Mouse (Mus musculus) intestine, postnatal 0 days (tissue): Measurements from ENCODE around the gene Kcnma1. TPM values are rescaled to one million over a fixed set of nuclear protein-coding genes. Genes with fewer than 3 reads are reported as not detected.

Source experiments
- ATAC-seq: fragments of 200-750 bp; cut with Nextera tagmentation; 2 replicates; pipeline ENCODE4 v1.8.0; 2017; ENCODE audit warnings: mild to moderate bottlenecking, moderate TSS enrichment, moderate library complexity
- H3K27ac ChIP-seq: fragments of 300-500 bp; sonication (generic); 2 replicates; pipeline ENCODE4 v1.5.1; 2014; ENCODE audit warnings: mild to moderate bottlenecking, low read depth, low read length, moderate library complexity
- H3K27me3 ChIP-seq: fragments of 300-500 bp; sonication (generic); replicated peaks from 2 replicates; pipeline ENCODE4 v1.6.1; 2014; ENCODE audit warnings: low read length, mixed read lengths; ENCODE audit not compliant: control insufficient read depth, insufficient read depth
- H3K36me3 ChIP-seq: fragments of 300-500 bp; sonication (generic); 2 replicates; pipeline ENCODE4 v1.6.1; 2014; ENCODE audit warnings: mild to moderate bottlenecking, moderate library complexity; ENCODE audit not compliant: control insufficient read depth, insufficient read depth
- H3K4me1 ChIP-seq: fragments of 300-500 bp; sonication (generic); replicated peaks from 2 replicates; pipeline ENCODE4 v1.6.1; 2014; ENCODE audit warnings: antibody characterized with exemption, low read length, mixed read lengths; ENCODE audit not compliant: control insufficient read depth, insufficient read depth
- H3K4me2 ChIP-seq: fragments of 300-500 bp; sonication (generic); replicated peaks from 2 replicates; pipeline ENCODE4 v1.6.1; 2014; ENCODE audit warnings: low read depth, mild to moderate bottlenecking, moderate library complexity
- H3K4me3 ChIP-seq: fragments of 300-500 bp; sonication (generic); 2 replicates; pipeline ENCODE4 v1.5.1; 2014; ENCODE audit warnings: low read depth, low read length
- H3K9ac ChIP-seq: fragments of 300-500 bp; sonication (generic); 2 replicates; pipeline ENCODE4 v1.6.1; 2014; ENCODE audit warnings: mild to moderate bottlenecking, low read depth, low read length
- H3K9me3 ChIP-seq: fragments of 300-500 bp; sonication (generic); 2 replicates; pipeline ENCODE4 v1.6.1; 2016; ENCODE audit warnings: mixed run types; ENCODE audit not compliant: control insufficient read depth
- CTCF ChIP-seq: sonication (generic); IDR thresholded peaks from 2 replicates; pipeline ENCODE4 v1.5.1; 2016; ENCODE audit warnings: low read depth, mild to moderate bottlenecking, control low read depth, antibody characterized with exemption, moderate library complexity
- WGBS: fragments of 180-500 bp; shearing (Covaris S2); extraction: QIAGEN DNeasy Blood & Tissue Kit; methylation state at CpG from one replicate; pipeline ENCODE4 v1.1.7; 2014; 5-methylcytosine and 5-hydroxymethylcytosine counted together
- polyA plus RNA-seq: library from polyadenylated mRNA; unstranded; fragments of >200 nt; fragmentation: Nextera tagmentation; extraction: Ambion mirVana; gene quantifications from 2 replicates; pipeline ENCODE4 v1.2.1, GENCODE M21; 2015

The Kcnma1 gene
- polyA plus RNA-seq, 1 experiment from 2014 or later, result 6.7 TPM

DNA sequence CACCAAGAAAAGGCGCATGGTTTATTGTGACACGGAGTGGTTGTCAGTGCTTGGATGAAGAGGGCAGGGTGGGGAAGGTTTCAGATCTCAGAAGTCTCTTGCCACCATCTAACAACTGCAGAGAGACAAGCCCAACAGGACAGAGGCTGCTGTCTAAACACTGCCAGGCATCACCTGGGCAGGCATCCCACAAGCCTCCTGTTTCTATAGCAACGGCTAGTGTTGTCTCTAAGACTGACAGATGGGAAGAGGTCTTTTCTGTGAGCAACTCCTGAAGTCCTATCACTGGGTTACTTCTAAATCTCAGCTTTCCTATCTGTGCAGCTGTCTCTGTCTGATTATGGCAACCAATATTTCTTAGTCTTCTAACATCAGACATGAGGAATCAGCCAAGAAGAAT is 196.7 kb downstream of the Kcnma1 start:
- Histone ChIP-seq H3K4me3 (no peak overlapping the region), H3K36me3 (no peaks in the 10 kb centered on the region), H3K4me2 (no peak overlapping the region), H3K27me3 (no peaks in the 10 kb centered on the region), H3K27ac (no peak overlapping the region), H3K9ac (no peak overlapping the region), H3K9me3 (no peaks in the 10 kb centered on the region), H3K4me1 (no peaks in the 10 kb centered on the region)
- no peak for TF ChIP-seq CTCF
- WGBS, result 86% methylated on average over 3 of the region's 3 CpGs
- ATAC-seq, result no peak

DNA sequence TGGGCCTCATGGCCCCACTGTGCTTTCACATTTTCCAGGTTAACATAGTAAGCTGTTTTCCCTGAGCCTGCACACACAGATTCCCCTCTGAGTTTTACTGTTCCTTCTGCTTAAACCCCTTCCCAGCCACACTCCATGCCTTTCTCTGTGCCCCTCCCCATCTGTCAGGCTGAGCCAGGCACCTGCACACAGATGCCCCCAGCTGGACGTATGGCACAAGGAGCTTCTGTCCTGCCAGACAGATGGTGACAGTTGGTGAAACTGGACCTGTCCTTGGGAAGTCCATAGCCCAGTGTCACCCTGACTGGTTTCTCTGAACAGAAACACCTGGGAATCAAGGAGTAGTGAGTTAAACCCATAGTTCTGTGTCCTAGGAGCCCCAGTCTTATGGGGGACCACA is 204.2 kb downstream of the Kcnma1 start:
- no peak for TF ChIP-seq CTCF
- Histone ChIP-seq H3K9me3 (no peaks in the 10 kb centered on the region), H3K27ac (no peak overlapping the region), H3K9ac (no peak overlapping the region), H3K4me1 (no peaks in the 10 kb centered on the region), H3K4me3 (no peak overlapping the region), H3K4me2 (no peak overlapping the region), H3K27me3 (no peaks in the 10 kb centered on the region), H3K36me3 (no peaks in the 10 kb centered on the region)
- WGBS, result 52% methylated on average over 1 of the region's 1 CpGs
- ATAC-seq, result no peak

DNA sequence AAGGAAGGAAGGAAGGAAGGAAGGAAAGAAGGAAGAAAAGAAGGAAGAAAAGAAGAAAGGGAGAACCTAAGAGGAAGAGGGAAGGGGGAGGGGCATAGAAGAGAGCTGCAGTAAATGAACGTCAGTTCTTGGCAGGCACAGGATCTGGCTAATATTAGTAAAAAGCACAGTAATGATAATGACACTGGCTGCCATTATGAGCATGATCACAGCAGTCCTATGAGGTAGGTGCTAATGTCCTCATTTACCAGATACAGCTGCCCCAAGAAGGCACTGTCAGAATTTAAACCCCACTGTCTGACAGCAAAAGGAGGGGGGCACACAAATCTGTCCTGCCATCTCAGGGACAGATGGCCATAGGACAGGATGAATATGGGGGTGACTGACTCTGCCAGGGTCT is 205.2 kb downstream of the Kcnma1 start:
- no peak overlapping the region for H3K4me3 ChIP-seq
- no peaks in the 10 kb centered on the region for H3K36me3 ChIP-seq
- H3K27me3 ChIP-seq, result no peaks in the 10 kb centered on the region
- 26% methylated on average over 1 of the region's 1 CpGs for WGBS
- no peak overlapping the region for H3K9ac ChIP-seq
- no peak for ATAC-seq
- no peaks in the 10 kb centered on the region for H3K4me1 ChIP-seq
- H3K4me2 ChIP-seq, result no peak overlapping the region
- H3K27ac ChIP-seq, result no peak overlapping the region
- H3K9me3 ChIP-seq, result no peaks in the 10 kb centered on the region
- no peak for TF ChIP-seq CTCF

DNA sequence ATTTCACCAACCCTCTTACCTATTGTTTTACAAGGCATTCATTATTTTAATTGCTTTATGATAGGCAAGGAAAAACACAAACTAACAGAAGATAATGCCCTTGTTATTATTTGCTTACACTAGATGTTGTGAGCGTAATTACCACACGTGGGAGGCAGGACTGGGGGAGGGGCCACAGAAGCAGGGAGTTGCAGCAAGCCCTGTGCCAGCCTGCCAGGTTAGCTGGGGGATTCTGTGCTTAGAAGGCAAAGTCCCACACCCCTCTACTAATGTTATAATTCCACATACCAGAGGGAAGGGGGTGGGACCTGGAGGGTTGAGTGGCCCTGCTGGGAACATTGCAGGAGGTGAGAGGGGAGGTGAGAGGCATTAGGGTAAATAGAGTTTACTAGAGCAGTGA is 207.9 kb downstream of the Kcnma1 start:
- Histone ChIP-seq H3K9me3 (no peaks in the 10 kb centered on the region), H3K9ac (no peak overlapping the region), H3K4me1 (no peaks in the 10 kb centered on the region), H3K27ac (no peak overlapping the region), H3K4me3 (no peak overlapping the region), H3K4me2 (no peak overlapping the region), H3K36me3 (no peaks in the 10 kb centered on the region), H3K27me3 (no peaks in the 10 kb centered on the region)
- 34% methylated on average over 2 of the region's 2 CpGs for WGBS
- TF ChIP-seq CTCF, result no peak
- ATAC-seq, result no peak

DNA sequence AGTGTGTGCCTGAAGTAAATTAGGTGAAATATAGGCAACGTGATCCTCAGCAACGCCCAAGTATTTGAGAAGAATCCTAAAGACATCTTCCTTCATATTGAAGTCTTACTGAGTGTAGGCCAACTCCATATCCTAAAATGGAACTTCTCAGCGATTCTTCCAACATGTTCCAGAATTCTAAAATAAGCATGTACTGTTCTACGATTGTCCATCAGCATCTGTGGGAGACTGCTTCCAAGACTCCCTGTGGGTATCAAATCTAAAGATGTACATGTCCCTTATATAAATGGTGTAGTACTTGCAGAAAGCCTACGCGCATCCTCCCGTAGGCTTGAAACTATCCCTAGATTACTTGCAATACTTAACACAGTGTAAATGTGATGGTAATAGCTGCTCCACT is 217.4 kb downstream of the Kcnma1 start:
- no peaks in the 10 kb centered on the region for H3K36me3 ChIP-seq
- H3K27me3 ChIP-seq, result no peaks in the 10 kb centered on the region
- H3K4me2 ChIP-seq, result no peak overlapping the region
- ATAC-seq, result no peak
- H3K4me1 ChIP-seq, result no peaks in the 10 kb centered on the region
- H3K9me3 ChIP-seq, result no peaks in the 10 kb centered on the region
- TF ChIP-seq CTCF, result no peak
- no peak overlapping the region for H3K27ac ChIP-seq
- H3K4me3 ChIP-seq, result no peak overlapping the region
- WGBS, result 91% methylated on average over 7 of the region's 7 CpGs
- H3K9ac ChIP-seq, result no peak overlapping the region

DNA sequence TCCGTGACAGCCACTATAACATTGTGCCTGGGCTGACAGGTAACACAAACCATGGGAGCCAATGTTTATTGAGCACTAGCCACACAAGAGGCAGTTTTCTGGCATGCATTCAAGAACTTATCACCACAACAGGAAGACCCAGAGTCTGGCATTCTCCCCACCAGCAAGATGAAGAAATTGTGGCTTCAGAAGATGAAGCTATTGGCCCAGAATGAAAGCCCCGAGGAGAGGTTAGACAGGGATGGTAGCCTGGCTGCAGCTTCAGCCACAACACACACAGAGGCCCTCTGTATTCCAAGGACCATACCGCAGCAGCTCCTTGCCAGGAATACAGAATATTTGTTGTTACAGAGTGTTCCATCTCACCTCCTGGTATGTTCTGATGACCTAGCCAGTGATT is 221.6 kb downstream of the Kcnma1 start:
- Histone ChIP-seq H3K4me1 (no peaks in the 10 kb centered on the region), H3K9me3 (no peaks in the 10 kb centered on the region), H3K9ac (no peak overlapping the region), H3K4me3 (no peak overlapping the region), H3K4me2 (no peak overlapping the region), H3K27ac (no peak overlapping the region), H3K36me3 (no peaks in the 10 kb centered on the region), H3K27me3 (no peaks in the 10 kb centered on the region)
- 55% methylated on average over 3 of the region's 3 CpGs for WGBS
- no peak for ATAC-seq
- no peak for TF ChIP-seq CTCF

DNA sequence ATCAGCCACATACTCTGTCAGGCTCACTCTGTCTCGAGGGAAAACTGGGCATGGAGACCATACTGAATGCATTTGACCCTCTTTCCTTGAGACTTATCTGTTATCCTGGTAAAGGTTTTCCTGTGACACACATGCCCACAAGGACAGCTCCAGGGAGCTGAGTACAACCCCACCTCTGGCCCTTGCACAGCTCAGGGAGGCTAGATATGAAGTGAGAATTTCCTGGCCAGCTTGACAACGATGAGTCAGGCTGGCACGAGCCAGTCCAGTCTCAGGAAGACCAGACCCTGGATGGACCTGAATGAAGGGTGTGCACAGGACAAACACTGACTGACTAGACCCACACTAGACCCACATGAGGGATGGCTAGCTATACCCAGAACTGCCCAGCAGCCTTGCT is 222.2 kb downstream of the Kcnma1 start:
- Histone ChIP-seq H3K27me3 (no peaks in the 10 kb centered on the region), H3K9me3 (no peaks in the 10 kb centered on the region), H3K4me3 (no peak overlapping the region), H3K36me3 (no peaks in the 10 kb centered on the region), H3K4me1 (0 out of 2 replicates have a peak, but pooled peaks cover 2% of the 10 kb centered on the region), H3K9ac (no peak overlapping the region), H3K4me2 (no peak overlapping the region), H3K27ac (no peak overlapping the region)
- no peak for ATAC-seq
- TF ChIP-seq CTCF, result no peak
- 39% methylated on average over 3 of the region's 3 CpGs for WGBS
